Mouse (Mus musculus): ENCODE data around the gene Atg16l2. TPM values are rescaled to one million over a fixed set of nuclear protein-coding genes. Genes with fewer than 3 reads are reported as not detected.

Gene Atg16l2
- polyA plus RNA-seq, 1 experiment: 0.17 TPM

- no peak for TF ChIP-seq GATA1 (IDR thresholded peaks at IDR 0.05; ENCODE audit: low read length)
- no peak for TF ChIP-seq TAL1 (IDR thresholded peaks at IDR 0.05; ENCODE audit: low read length)
- H3K4me1 ChIP-seq (ENCODE audit: control insufficient read depth): peaks cover 36% of the 10 kb centered on the region
- no peaks in the 10 kb centered on the region for H3K27me3 ChIP-seq (ENCODE audit: control insufficient read depth)
- no peak overlapping the region for H3K4me3 ChIP-seq (replicated peaks)
- H3K9me3 ChIP-seq (ENCODE audit: control insufficient read depth, low read length): no peaks in the 10 kb centered on the region
- H3K36me3 ChIP-seq (ENCODE audit: control insufficient read depth): peaks cover 7% of the 10 kb centered on the region; the same call in 1 of the 2 replicates
Observed at GRCm38 (mm10) chr7:101271602-101272001, 30.4 kb downstream of the Atg16l2 start.

GRCm38 (mm10) chr7:101267457-101268259, 34.4 kb downstream of the Atg16l2 start:
- Histone ChIP-seq H3K4me1 (ENCODE audit: control insufficient read depth) (peaks cover 21% of the 10 kb centered on the region), H3K36me3 (ENCODE audit: control insufficient read depth) (peaks cover 2% of the 10 kb centered on the region; the same call in 1 of the 2 replicates), H3K4me3 (replicated peaks) (no peak overlapping the region), H3K27me3 (ENCODE audit: control insufficient read depth) (no peaks in the 10 kb centered on the region), H3K9me3 (ENCODE audit: control insufficient read depth, low read length) (no peaks in the 10 kb centered on the region)
- no peak for TF ChIP-seq GATA1 (IDR thresholded peaks at IDR 0.05; ENCODE audit: low read length)
- TF ChIP-seq TAL1 (IDR thresholded peaks at IDR 0.05; ENCODE audit: low read length): no peak

GRCm38 (mm10) chr7:101263511-101263910, 38.5 kb downstream of the Atg16l2 start:
- H3K36me3 ChIP-seq (ENCODE audit: control insufficient read depth): no peaks in the 10 kb centered on the region; the same call in none of the 2 replicates
- H3K4me1 ChIP-seq (ENCODE audit: control insufficient read depth): peaks cover 8% of the 10 kb centered on the region
- no peak overlapping the region for H3K4me3 ChIP-seq (replicated peaks)

GRCm38 (mm10) chr7:101261941-101262546, 40.0 kb downstream of the Atg16l2 start:
- Histone ChIP-seq H3K9me3 (ENCODE audit: control insufficient read depth, low read length) (no peaks in the 10 kb centered on the region), H3K27me3 (ENCODE audit: control insufficient read depth) (no peaks in the 10 kb centered on the region), H3K4me3 (replicated peaks) (no peak overlapping the region), H3K36me3 (ENCODE audit: control insufficient read depth) (no peaks in the 10 kb centered on the region; the same call in none of the 2 replicates), H3K4me1 (ENCODE audit: control insufficient read depth) (no peaks in the 10 kb centered on the region)
- TF ChIP-seq GATA1 (IDR thresholded peaks at IDR 0.05; ENCODE audit: low read length): no peak
- TF ChIP-seq TAL1 (IDR thresholded peaks at IDR 0.05; ENCODE audit: low read length): no peak

More at GRCm38 (mm10) chr7:101263511-101263910, 38.5 kb downstream of the Atg16l2 start:
- TF ChIP-seq TAL1 (IDR thresholded peaks at IDR 0.05; ENCODE audit: low read length) (no peak), GATA1 (IDR thresholded peaks at IDR 0.05; ENCODE audit: low read length) (no peak)
- H3K27me3 ChIP-seq (ENCODE audit: control insufficient read depth): no peaks in the 10 kb centered on the region
- H3K9me3 ChIP-seq (ENCODE audit: control insufficient read depth, low read length): no peaks in the 10 kb centered on the region

- TF ChIP-seq GATA1 (IDR thresholded peaks at IDR 0.05; ENCODE audit: low read length): no peak
- no peak for TF ChIP-seq TAL1 (IDR thresholded peaks at IDR 0.05; ENCODE audit: low read length)
- H3K4me3 ChIP-seq (replicated peaks): no peak overlapping the region
- H3K9me3 ChIP-seq (ENCODE audit: control insufficient read depth, low read length): no peaks in the 10 kb centered on the region
- H3K36me3 ChIP-seq (ENCODE audit: control insufficient read depth): no peaks in the 10 kb centered on the region; the same call in none of the 2 replicates
- H3K27me3 ChIP-seq (ENCODE audit: control insufficient read depth): no peaks in the 10 kb centered on the region
- no peaks in the 10 kb centered on the region for H3K4me1 ChIP-seq (ENCODE audit: control insufficient read depth)
Observed at GRCm38 (mm10) chr7:101258482-101258881, 43.6 kb downstream of the Atg16l2 start.

GRCm38 (mm10) chr7:101253071-101253470, 49.0 kb downstream of the Atg16l2 start:
- Histone ChIP-seq H3K4me1 (ENCODE audit: control insufficient read depth) (no peaks in the 10 kb centered on the region), H3K9me3 (ENCODE audit: control insufficient read depth, low read length) (no peaks in the 10 kb centered on the region), H3K27me3 (ENCODE audit: control insufficient read depth) (no peaks in the 10 kb centered on the region), H3K36me3 (ENCODE audit: control insufficient read depth) (peaks cover 2% of the 10 kb centered on the region; the same call in 1 of the 2 replicates), H3K4me3 (replicated peaks) (no peak overlapping the region)
- TF ChIP-seq TAL1 (IDR thresholded peaks at IDR 0.05; ENCODE audit: low read length): no peak
- TF ChIP-seq GATA1 (IDR thresholded peaks at IDR 0.05; ENCODE audit: low read length): no peak

GRCm38 (mm10) chr7:101249173-101249572, 52.9 kb downstream of the Atg16l2 start:
- no peaks in the 10 kb centered on the region for H3K4me1 ChIP-seq (ENCODE audit: control insufficient read depth)
- H3K27me3 ChIP-seq (ENCODE audit: control insufficient read depth): no peaks in the 10 kb centered on the region
- no peak for TF ChIP-seq TAL1 (IDR thresholded peaks at IDR 0.05; ENCODE audit: low read length)
- TF ChIP-seq GATA1 (IDR thresholded peaks at IDR 0.05; ENCODE audit: low read length): no peak
- H3K36me3 ChIP-seq (ENCODE audit: control insufficient read depth): peaks cover 2% of the 10 kb centered on the region; the same call in 1 of the 2 replicates
- H3K9me3 ChIP-seq (ENCODE audit: control insufficient read depth, low read length): no peaks in the 10 kb centered on the region
- no peak overlapping the region for H3K4me3 ChIP-seq (replicated peaks)

GRCm38 (mm10) chr7:101248760-101249159, 53.3 kb downstream of the Atg16l2 start:
- H3K4me1 ChIP-seq (ENCODE audit: control insufficient read depth): no peaks in the 10 kb centered on the region
- no peaks in the 10 kb centered on the region for H3K9me3 ChIP-seq (ENCODE audit: control insufficient read depth, low read length)
- no peak overlapping the region for H3K4me3 ChIP-seq (replicated peaks)
- TF ChIP-seq GATA1 (IDR thresholded peaks at IDR 0.05; ENCODE audit: low read length): no peak
- TF ChIP-seq TAL1 (IDR thresholded peaks at IDR 0.05; ENCODE audit: low read length): no peak
- no peaks in the 10 kb centered on the region for H3K27me3 ChIP-seq (ENCODE audit: control insufficient read depth)
- H3K36me3 ChIP-seq (ENCODE audit: control insufficient read depth): peaks cover 2% of the 10 kb centered on the region; the same call in 1 of the 2 replicates
